Mouse (Mus musculus) intestine, embryonic 15.5 days (tissue): ENCODE data around the gene Ppt2. TPM values are rescaled to one million over a fixed set of nuclear protein-coding genes. Genes with fewer than 3 reads are reported as not detected.
A peak's percentile ranks its signal among the peaks of the same experiment; 100 is the strongest.

Experiments used
- ATAC-seq: fragments of 200-750 bp; cut with Nextera tagmentation; 2 replicates; pipeline ENCODE4 v1.8.0; 2017; ENCODE audit warnings: moderate TSS enrichment, moderate library complexity
- H3K27ac ChIP-seq: fragments of 300-500 bp; sonication (generic); 2 replicates; pipeline ENCODE4 v1.5.1; 2015; ENCODE audit warnings: mild to moderate bottlenecking, inconsistent platforms
- H3K27me3 ChIP-seq: fragments of 300-500 bp; sonication (generic); replicated peaks from 2 replicates; pipeline ENCODE4 v1.6.1; 2015; ENCODE audit warnings: inconsistent platforms
- H3K36me3 ChIP-seq: fragments of 300-500 bp; sonication (generic); 2 replicates; pipeline ENCODE4 v1.6.1; 2015; ENCODE audit warnings: inconsistent platforms
- H3K4me1 ChIP-seq: fragments of 300-500 bp; sonication (generic); replicated peaks from 2 replicates; pipeline ENCODE4 v1.6.1; 2015; ENCODE audit warnings: inconsistent platforms
- H3K4me2 ChIP-seq: fragments of 300-500 bp; sonication (generic); replicated peaks from 2 replicates; pipeline ENCODE4 v1.6.1; 2015; ENCODE audit warnings: mild to moderate bottlenecking, inconsistent platforms
- H3K4me3 ChIP-seq: fragments of 300-500 bp; sonication (generic); replicated peaks from 2 replicates; pipeline ENCODE4 v1.5.1; 2015; ENCODE audit warnings: inconsistent platforms
- H3K9ac ChIP-seq: fragments of 300-500 bp; sonication (generic); 2 replicates; pipeline ENCODE4 v1.6.1; 2015; ENCODE audit warnings: inconsistent platforms
- H3K9me3 ChIP-seq: fragments of 300-500 bp; sonication (generic); 2 replicates; pipeline ENCODE4 v1.6.1; 2016; ENCODE audit warnings: inconsistent platforms
- WGBS: fragments of 180-500 bp; shearing (Covaris S2); methylation state at CpG from one replicate; pipeline ENCODE4 v1.1.7; 2015; 5-methylcytosine and 5-hydroxymethylcytosine counted together
- polyA plus RNA-seq: library from polyadenylated mRNA; unstranded; fragments of >200 nt; fragmentation: Nextera tagmentation; extraction: Ambion mirVana; gene quantifications from 2 replicates; pipeline ENCODE4 v1.2.1, GENCODE M21; 2015

Ppt2 gene
- polyA plus RNA-seq, 1 experiment from 2014 or later = 27.8 TPM

DNA sequence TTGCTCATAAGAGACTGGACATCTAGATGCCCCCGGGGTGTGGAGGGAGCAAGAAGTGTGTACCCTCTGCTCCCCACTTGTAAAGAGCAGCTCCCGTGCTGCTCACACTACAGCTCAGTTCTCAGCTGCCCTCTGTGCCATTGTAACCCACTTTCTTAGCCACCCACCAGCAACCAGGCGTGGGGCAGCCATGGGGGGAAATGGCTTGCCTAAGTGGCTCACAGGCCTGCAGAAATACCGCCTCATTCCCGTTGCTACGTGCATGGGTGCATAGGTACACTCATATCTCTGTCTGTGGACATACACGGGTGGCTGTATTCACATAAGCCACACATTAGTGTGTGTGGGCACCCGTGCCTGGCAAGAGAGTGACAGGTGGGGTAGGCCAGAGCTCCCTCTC, 34.7 kb upstream of the Ppt2 start:
- ATAC-seq = no peak
- WGBS = 84% methylated on average over 8 of the region's 8 CpGs
- no peaks in the 10 kb centered on the region for H3K36me3 ChIP-seq
- no peak overlapping the region for H3K4me2 ChIP-seq
- no peaks in the 10 kb centered on the region for H3K9me3 ChIP-seq
- no peak overlapping the region for H3K27ac ChIP-seq
- no peak overlapping the region for H3K9ac ChIP-seq
- H3K4me1 ChIP-seq = peaks cover 22% of the 10 kb centered on the region
- H3K4me3 ChIP-seq = no peak overlapping the region
- peaks cover 13% of the 10 kb centered on the region; the same call in 1 of the 2 replicates for H3K27me3 ChIP-seq

DNA sequence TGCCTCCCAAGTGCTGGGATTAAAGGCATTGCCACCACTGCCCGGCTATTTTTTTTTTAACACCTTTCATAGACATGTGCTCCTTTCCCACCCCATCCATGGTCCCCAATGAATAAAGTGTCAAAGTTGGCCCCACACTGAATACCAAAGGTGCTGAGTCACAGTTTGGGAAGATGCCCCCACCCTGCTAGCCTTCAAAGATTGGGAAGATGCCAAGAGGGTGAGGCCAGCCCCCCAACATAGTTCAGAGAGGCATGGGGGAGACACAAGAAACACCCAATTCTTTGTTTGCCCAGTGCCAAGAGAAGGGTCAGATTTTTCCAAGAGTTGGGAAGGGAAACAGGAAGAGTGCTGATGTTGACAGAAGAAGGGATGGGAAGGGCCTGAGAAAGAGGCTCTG, 34.2 kb upstream of the Ppt2 start:
- no peak overlapping the region for H3K4me2 ChIP-seq
- 93% methylated on average over 1 of the region's 1 CpGs for WGBS
- ATAC-seq = no peak
- peaks cover 22% of the 10 kb centered on the region for H3K4me1 ChIP-seq
- no peak overlapping the region for H3K9ac ChIP-seq
- no peak overlapping the region for H3K27ac ChIP-seq
- H3K36me3 ChIP-seq = no peaks in the 10 kb centered on the region
- H3K9me3 ChIP-seq = no peaks in the 10 kb centered on the region
- peaks cover 13% of the 10 kb centered on the region; the same call in 1 of the 2 replicates for H3K27me3 ChIP-seq
- H3K4me3 ChIP-seq = no peak overlapping the region

DNA sequence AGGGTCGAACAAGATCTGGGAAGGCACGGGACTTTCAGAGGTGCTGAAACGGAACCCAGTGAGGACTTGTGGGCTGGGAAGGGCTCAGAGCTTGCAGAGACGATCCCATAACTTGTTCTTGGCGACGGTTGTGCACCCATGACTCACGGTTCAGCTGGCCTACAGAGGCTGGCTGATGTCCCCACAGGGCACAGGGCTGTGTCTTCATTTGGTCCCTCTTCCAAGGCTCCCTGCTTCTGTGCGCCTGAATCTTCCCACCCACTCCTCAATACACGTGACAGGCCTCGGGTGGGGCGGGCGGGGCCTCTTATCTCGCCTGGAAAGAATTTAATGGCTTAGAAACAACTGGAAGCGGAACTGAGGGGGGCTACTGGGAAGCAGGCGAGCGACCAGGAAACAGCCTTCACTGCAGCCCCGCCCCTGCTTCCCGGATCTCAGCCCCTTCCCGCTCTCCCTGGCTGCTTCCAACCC, 32.8 kb upstream of the Ppt2 start:
- peaks cover 13% of the 10 kb centered on the region; the same call in 1 of the 2 replicates for H3K27me3 ChIP-seq
- ATAC-seq = peak; percentile 61
- peak overlapping the region; percentile 18; the same call in 1 of the 2 replicates for H3K4me3 ChIP-seq
- WGBS = 3% methylated on average over 19 of the region's 19 CpGs
- H3K4me1 ChIP-seq = peaks cover 31% of the 10 kb centered on the region
- peak overlapping the region; percentile 13; the same call in 1 of the 2 replicates for H3K9ac ChIP-seq
- H3K27ac ChIP-seq = 0 out of 2 replicates have a peak overlapping the region, but pooled peaks have one; percentile 36
- peak overlapping the region; percentile 58 for H3K4me2 ChIP-seq
- no peaks in the 10 kb centered on the region for H3K36me3 ChIP-seq
- no peaks in the 10 kb centered on the region for H3K9me3 ChIP-seq

DNA sequence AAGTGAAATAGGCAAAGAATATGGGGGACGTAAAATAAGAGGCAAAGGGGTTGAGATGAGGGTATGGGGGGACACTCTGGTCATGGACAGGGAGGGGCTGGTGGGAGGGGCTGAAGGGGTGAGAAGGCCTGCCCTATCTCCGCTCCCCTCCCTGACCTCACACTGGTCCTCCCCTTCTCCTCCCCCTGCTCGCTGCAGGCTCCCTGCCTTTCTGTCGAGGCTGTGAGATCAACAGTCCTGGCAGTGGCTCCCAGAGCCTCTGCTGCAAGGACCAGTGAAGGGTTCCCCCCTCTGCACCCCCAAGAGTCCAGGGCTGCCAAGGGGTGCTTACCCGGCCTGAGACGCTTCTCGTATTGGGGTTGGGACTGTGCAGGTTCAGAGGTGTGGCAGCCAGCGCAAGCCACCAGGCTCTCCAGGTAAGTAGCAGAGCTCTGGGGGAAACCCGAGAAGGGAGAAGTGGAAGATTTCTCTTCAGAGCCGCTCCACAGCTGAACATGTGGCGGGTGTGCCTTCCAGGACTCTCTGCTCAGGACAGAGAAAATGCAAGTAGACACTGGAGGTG, 32.0 kb upstream of the Ppt2 start:
- Histone ChIP-seq H3K4me1 (peaks cover 39% of the 10 kb centered on the region), H3K9me3 (no peaks in the 10 kb centered on the region), H3K27me3 (peaks cover 13% of the 10 kb centered on the region; the same call in 1 of the 2 replicates), H3K4me3 (0 out of 2 replicates have a peak overlapping the region, but pooled peaks have one; percentile 11), H3K9ac (no peak overlapping the region), H3K27ac (peak overlapping the region; percentile 36; the same call in 1 of the 2 replicates), H3K36me3 (no peaks in the 10 kb centered on the region), H3K4me2 (peak overlapping the region; percentile 58)
- ATAC-seq = peak; percentile 12; the same call in 1 of the 2 replicates
- WGBS = 36% methylated on average over 11 of the region's 11 CpGs

DNA sequence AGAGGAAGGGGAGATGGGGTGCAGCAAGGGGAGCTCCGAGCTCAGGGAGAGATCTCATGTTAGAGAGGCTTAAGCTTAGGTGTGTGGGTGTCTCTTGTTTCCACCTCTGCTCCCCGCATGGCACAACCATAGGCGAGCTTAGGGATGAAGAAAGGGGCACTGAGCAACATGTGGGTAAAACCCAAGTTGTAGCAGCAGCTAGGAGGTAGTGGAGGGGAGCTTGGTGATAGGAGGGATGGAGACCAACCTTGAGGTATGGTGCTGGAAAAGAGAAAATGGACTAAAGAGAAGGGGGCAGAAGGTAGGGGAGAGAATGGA, 31.5 kb upstream of the Ppt2 start:
- WGBS = 63% methylated on average over 3 of the region's 3 CpGs
- H3K27me3 ChIP-seq = peaks cover 13% of the 10 kb centered on the region; the same call in 1 of the 2 replicates
- peaks cover 43% of the 10 kb centered on the region for H3K4me1 ChIP-seq

DNA sequence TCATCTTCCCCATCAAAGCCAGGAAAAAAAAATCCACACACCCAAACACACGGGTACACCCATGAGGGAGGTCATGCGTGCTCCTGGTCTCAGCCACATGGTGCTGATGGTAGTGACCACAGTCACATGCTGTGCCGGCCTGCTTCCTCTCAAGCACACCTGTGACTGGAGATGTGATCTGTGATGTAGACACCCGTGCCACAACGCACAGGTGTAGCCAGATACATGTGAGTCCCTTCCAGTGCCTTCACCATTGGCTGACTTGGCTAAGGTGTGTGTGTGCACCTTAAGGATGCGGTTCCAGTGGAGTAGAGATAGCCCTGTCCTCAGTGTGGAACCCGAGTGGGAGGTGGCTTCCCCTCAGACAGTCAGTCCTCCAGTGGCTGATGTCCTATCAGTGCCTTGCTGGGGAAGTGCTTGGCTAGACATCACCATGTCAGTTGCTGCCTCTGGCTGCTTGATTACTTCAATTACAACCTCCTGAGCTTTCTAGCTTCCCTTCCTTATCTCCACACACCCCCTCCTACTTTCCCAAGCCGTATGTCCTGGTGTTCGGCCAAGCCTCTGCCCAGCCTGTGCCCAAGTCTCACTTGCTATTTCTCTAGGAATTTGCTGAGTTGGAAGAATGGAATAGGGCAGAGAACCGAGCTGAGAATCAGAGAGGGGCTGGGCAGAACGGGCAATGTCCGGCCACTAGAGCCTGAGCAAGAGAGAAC, 31.0 kb upstream of the Ppt2 start:
- Histone ChIP-seq H3K36me3 (no peaks in the 10 kb centered on the region), H3K9ac (no peak overlapping the region), H3K27me3 (peaks cover 13% of the 10 kb centered on the region; the same call in 1 of the 2 replicates), H3K27ac (no peak overlapping the region), H3K4me2 (0 out of 2 replicates have a peak overlapping the region, but pooled peaks have one; percentile 1), H3K4me3 (no peak overlapping the region), H3K9me3 (no peaks in the 10 kb centered on the region), H3K4me1 (peaks cover 47% of the 10 kb centered on the region)
- WGBS = 54% methylated on average over 12 of the region's 12 CpGs
- no peak for ATAC-seq

More for the DNA sequence above, 31.5 kb upstream of the Ppt2 start:
- H3K36me3 ChIP-seq = no peaks in the 10 kb centered on the region
- no peak overlapping the region for H3K27ac ChIP-seq
- no peak for ATAC-seq
- H3K4me3 ChIP-seq = no peak overlapping the region
- H3K4me2 ChIP-seq = 0 out of 2 replicates have a peak overlapping the region, but pooled peaks have one; percentile 1
- no peaks in the 10 kb centered on the region for H3K9me3 ChIP-seq
- no peak overlapping the region for H3K9ac ChIP-seq

DNA sequence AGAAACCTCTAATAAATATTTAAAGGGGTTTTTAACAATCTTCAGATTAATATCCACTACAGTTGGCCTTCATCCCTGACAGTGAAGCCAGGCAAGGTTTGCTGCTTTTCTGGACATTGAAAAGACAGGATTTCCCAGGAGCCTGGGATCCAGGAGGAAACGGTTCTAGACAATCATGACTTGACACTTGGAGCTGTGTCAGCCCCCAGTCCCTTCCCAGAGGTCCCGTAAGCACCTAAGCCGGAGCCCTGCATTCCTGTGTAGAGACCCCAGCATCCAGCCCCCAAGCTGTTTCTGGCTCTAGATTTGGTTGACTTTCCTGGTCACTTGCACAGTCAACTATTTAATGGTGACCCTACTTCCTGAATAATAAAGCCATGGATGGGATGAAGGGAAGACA, 30.3 kb upstream of the Ppt2 start:
- Histone ChIP-seq H3K9ac (no peak overlapping the region), H3K4me1 (peaks cover 47% of the 10 kb centered on the region)
- 80% methylated on average over 3 of the region's 3 CpGs for WGBS

DNA sequence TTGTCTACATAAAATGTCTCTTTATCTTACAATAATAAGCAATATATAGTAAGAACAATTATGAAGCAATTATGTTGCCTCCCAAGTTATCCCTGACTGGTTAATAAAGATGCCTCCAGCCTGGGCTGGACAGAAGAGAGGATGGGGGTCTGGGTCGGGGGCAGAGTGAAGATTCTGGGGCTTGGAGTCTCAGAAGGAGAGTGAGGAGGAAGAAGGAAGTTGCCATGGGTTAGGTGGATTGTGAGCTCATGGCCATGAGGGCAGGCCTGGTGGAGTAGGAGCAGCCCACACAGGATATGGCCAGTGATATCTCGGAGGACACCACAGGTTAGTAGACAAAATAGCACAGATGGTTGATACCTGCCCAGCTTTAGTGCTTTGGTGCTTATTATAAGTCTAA, 29.8 kb upstream of the Ppt2 start:
- Histone ChIP-seq H3K27me3 (peaks cover 13% of the 10 kb centered on the region; the same call in 1 of the 2 replicates), H3K4me3 (no peak overlapping the region), H3K9me3 (no peaks in the 10 kb centered on the region), H3K27ac (no peak overlapping the region), H3K36me3 (no peaks in the 10 kb centered on the region), H3K4me1 (peaks cover 47% of the 10 kb centered on the region), H3K9ac (no peak overlapping the region), H3K4me2 (no peak overlapping the region)
- no peak for ATAC-seq
- 82% methylated on average over 2 of the region's 2 CpGs for WGBS

More for the DNA sequence above, 30.3 kb upstream of the Ppt2 start:
- no peak for ATAC-seq
- Histone ChIP-seq H3K4me2 (no peak overlapping the region), H3K27ac (no peak overlapping the region), H3K4me3 (no peak overlapping the region), H3K9me3 (no peaks in the 10 kb centered on the region), H3K27me3 (peaks cover 13% of the 10 kb centered on the region; the same call in 1 of the 2 replicates), H3K36me3 (no peaks in the 10 kb centered on the region)

DNA sequence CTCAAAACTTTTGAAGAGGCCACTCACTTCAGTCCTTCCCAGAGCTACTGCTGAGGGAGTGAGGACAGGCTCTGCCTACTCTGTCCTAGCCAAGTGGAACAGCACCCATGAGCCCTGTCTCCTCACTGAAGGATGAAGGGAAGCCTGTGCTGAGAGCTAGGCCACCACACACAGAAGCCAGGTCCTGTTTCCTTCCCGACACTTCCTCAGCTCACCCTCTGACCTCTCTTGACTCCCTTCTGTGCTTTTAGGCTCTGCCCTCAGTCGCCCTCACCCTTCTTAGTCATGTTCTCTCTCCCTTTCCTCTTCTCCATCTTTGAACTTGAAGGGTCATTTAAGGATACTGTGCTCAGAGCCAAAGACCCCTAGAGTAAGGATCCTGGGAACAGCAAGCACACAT, 29.0 kb upstream of the Ppt2 start:
- WGBS = 44% methylated on average over 2 of the region's 2 CpGs
- no peak for ATAC-seq

DNA sequence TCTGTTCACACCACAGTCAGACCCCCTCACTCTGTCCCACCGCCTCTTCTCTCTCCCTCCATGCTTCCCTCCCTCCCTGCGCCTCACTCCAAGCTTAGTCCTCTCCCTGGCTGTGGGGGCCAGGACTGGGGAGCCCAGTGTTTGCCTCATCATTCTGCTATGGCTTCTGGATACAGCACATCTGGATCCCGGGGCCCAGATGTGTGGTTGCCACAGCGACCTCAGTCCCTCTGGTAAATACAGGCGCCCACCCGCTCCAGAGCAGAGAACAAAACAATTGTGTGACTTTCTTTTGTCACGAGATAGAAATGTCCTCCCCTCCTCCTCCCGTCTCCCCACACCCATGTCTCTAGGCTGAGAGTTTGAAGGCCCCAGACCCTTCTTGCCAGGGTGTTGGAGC, 28.4 kb upstream of the Ppt2 start:
- Histone ChIP-seq H3K9ac (no peak overlapping the region), H3K27ac (peak overlapping the region; percentile 79; the same call in 1 of the 2 replicates), H3K9me3 (no peaks in the 10 kb centered on the region), H3K4me1 (peaks cover 47% of the 10 kb centered on the region), H3K27me3 (peaks cover 13% of the 10 kb centered on the region; the same call in 1 of the 2 replicates), H3K4me2 (no peak overlapping the region), H3K4me3 (no peak overlapping the region), H3K36me3 (peaks cover 1% of the 10 kb centered on the region; the same call in 1 of the 2 replicates)
- WGBS = 40% methylated on average over 8 of the region's 8 CpGs
- ATAC-seq = no peak

More for the DNA sequence above, 29.0 kb upstream of the Ppt2 start:
- no peaks in the 10 kb centered on the region for H3K36me3 ChIP-seq
- no peak overlapping the region for H3K4me3 ChIP-seq
- no peak overlapping the region for H3K9ac ChIP-seq
- H3K27ac ChIP-seq = no peak overlapping the region
- peaks cover 47% of the 10 kb centered on the region for H3K4me1 ChIP-seq
- no peaks in the 10 kb centered on the region for H3K9me3 ChIP-seq
- H3K4me2 ChIP-seq = no peak overlapping the region
- peaks cover 13% of the 10 kb centered on the region; the same call in 1 of the 2 replicates for H3K27me3 ChIP-seq

DNA sequence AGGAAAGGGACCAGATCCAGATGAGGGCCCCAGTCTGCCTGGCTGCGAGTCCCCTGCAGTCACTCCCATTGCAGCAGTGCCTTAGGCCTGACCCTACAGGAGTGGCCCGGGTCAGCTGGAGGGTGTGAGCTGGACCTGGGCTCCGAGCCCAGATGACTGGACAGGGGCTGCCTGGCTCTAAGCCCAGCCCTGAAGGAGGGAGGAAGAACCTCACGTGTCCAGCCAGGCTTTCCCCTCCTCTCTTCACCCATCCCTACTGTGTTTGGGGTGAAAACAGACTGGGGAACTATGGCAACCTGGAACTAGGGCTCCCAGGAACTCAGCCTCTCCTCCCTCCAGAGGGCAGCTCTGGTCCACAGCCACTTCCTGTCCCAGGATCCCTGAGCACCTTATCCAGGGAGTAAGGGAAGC, 27.3 kb upstream of the Ppt2 start:
- H3K4me3 ChIP-seq = no peak overlapping the region
- no peak overlapping the region for H3K4me2 ChIP-seq
- peak; percentile 71 for ATAC-seq
- H3K9ac ChIP-seq = no peak overlapping the region
- peaks cover 4% of the 10 kb centered on the region; the same call in 1 of the 2 replicates for H3K36me3 ChIP-seq
- H3K27me3 ChIP-seq = peaks cover 9% of the 10 kb centered on the region; the same call in 1 of the 2 replicates
- H3K4me1 ChIP-seq = peaks cover 36% of the 10 kb centered on the region
- H3K27ac ChIP-seq = peak overlapping the region; percentile 79
- WGBS = 37% methylated on average over 4 of the region's 4 CpGs
- no peaks in the 10 kb centered on the region for H3K9me3 ChIP-seq

DNA sequence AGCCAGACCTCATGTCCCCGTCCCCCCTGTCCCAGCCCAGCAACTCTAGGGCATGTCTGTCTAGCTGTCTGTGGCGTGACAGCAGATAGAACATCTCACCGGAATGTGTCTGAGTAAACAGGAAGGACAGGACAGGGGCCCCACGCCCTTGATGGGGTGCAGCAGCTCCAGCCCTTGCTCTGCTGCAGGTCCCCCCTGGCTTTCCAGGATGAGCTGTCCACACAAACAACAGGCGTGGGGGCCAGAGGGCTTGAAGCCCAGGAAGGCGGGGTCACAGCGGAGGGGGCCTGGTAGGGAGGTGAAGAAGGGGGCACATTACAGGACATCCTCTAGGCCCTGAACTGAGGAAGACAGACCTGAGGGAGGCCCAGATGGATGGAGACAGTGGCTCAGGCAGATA, 26.9 kb upstream of the Ppt2 start:
- WGBS = 46% methylated on average over 7 of the region's 7 CpGs
- peak; percentile 30 for ATAC-seq
- Histone ChIP-seq H3K4me3 (no peak overlapping the region), H3K36me3 (peaks cover 4% of the 10 kb centered on the region; the same call in 1 of the 2 replicates), H3K4me2 (no peak overlapping the region), H3K9ac (no peak overlapping the region), H3K27ac (peak overlapping the region; percentile 79), H3K9me3 (no peaks in the 10 kb centered on the region), H3K27me3 (peaks cover 5% of the 10 kb centered on the region; the same call in 1 of the 2 replicates), H3K4me1 (peaks cover 32% of the 10 kb centered on the region)
